Mouse (Mus musculus): ENCODE results near the gene Lpar4. TPM values are rescaled to one million over a fixed set of nuclear protein-coding genes. Genes with fewer than 3 reads are reported as not detected.

Lpar4 gene
- total RNA-seq (2021), result 1 to 10 TPM in 1 of 2 experiments, under 1 TPM in 1; 0.96 to 1.0 TPM
- long read RNA-seq, experiment 1, full-length matches to known transcripts, result 2 of 2 reads
- long read RNA-seq, experiment 1, partial matches to known transcripts, result 0 of 2 reads
- long read RNA-seq, experiment 1, other reads (novel, unspliced or antisense), result 0 of 2 reads
- long read RNA-seq, experiment 2, result 0 reads

DNA sequence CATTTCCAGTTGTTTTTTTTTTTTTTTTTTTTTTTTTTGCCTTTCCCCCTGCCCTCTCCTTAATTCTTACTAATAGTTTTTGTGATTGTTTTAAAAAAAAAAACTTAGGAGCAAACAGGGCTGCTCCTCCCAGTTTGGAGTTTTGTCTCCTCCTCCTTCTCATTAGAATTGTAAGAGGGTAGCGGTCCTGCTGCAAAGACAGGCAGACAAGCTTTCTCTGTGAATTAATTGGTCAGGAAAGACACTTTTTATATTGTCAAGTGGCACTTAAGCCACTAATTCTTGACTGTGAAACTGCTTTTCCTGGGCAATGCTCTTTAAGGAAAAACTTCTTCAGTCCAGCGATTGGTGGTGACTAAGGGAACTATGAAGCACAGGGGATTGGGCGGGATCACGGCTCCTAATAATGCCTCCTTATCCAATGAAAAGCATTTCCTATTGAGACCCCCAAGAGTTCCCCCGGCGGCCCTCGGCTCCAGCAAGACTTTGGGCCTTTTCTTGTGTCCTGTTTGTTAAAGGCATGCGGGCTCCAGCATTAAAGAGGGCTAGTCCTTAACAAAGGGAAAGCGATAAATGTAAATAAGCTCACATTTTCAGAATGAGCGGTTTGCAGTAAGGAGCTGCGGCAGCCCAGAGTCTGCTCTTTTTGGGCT lies at the start of gene Lpar4:
Gene Lpar4 (plus strand): TSS at position 451 of the 653 bp plus-strand sequence.
- DNase-seq (ENCODE audit: low spot score in 2 of 2), result peak in 1 of 2 experiments; percentile 19

DNA sequence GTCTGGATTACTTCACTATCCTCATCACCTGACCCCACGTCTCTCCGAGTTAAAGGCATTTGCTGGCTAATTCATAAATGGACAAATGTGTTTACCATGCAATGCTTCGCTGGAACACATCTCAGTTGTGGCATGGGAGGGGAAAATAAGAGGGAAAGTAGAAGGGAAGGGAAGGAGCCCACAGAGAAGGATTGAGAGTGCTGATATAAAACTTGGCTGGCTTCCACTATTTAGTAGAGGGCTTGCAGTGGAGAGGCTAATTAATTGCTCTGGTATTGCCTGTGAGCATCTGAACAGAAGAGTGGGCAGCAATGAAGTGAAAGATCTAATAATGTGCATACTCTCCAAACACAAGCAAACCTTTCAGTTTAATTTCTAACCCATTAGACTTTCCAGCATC lies 49.0 kb upstream of the Lpar4 start:
- DNase-seq (ENCODE audit: low spot score in 2 of 2), result no peak

DNA sequence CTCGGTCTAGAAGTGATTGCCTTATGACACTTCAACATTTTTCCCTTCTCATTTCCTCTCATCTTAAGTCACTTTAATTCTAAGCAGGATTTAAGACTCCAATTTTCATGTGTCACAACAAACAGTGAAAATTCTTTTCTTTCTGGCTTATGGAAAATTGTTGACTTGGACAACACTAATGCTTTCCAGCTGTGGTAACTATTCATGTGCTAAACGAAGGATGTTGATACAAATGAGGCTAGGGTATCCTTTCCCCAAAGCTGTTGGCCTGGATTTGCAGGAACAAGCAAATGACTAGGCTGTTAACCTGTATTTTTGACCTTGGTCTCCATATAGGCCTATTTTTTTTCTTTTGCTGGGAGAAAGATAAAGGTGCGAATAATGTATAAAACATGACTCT lies 48.5 kb upstream of the Lpar4 start:
- DNase-seq (ENCODE audit: low spot score in 2 of 2), result no peak

DNA sequence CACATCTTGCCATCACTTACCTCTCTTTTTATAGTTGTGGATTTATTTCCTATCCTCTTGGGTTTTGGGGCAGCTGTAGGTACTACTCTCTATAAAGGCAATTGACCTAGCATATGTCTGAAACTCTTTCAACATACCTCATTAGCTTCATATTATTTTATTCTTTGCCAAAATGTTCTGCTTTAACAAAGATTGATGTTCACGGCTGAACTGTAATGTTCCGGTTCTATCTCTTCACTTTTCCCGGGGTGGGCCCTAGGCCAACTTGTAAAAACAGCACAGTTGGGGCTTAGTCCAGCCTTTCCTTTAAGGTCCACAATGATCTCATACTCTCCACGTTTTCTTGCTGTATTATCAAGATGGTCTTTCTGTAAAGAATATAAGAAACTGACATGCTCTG lies 48.1 kb upstream of the Lpar4 start:
- DNase-seq (ENCODE audit: low spot score in 2 of 2), result no peak

DNA sequence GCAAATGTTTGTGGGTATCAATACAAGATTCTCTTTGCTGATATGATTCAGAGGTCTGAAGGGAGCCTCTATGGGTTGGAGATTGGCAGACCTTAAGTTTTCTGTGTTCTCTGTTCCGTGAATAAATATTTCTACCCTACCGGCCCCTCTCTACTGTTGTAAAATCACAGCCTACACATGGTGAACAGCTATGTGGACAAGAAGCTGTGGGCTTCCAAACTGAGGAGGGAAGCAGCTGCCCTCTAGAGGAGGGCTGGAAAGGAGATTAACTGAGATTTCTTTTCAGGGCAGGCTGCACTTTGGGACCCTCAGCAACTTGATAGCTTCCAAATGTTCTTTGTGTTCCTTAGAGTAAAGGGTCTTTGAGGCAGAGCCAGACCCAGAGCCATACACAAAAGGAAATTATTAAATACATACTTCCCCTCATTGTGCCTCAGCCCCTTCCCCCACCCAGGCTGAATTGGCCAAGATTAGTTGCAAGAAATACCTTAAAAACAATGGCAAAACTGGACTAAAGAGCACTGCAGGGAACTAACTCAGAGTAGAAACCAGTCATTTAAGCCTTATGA lies 22.6 kb upstream of the Lpar4 start:
- no peak for DNase-seq (ENCODE audit: low spot score in 2 of 2)

DNA sequence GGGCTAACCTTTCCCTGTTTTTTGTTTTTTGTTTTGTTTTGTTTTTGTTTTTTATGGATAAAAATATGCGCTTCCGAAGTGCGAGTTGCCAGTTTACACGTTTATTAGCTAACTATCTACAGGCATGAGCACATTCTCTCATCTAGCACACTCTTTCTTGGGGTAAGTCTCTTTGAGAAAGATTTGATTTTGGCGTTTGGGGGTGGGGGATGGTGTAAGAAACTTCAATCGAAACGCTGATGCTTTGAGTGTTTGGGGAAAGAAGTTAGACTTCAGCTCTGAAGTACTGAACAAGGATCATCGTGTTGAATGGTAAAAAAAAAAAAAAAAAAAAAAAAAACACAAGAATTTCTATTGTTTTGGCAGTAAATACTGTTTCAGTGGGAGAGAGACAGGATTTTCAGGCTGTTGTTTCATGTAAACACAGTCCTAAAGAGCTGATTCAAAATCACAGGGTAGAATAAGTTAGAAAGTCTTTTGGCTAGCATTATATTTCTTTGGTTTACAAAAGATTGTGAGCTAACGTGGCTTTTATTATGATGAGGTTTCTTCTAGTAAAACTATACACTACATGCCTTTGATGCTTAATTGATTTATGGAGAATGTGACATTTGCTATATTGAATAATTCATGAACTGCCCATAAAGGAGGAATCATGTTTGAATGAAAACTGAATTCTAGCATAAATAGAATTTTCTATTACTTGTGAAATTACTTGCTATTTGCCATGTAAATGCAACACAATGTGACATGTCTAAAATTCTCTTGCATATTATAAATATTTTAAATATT lies 599 bp downstream of the Lpar4 start:
- DNase-seq (ENCODE audit: low spot score in 2 of 2), result no peak

DNA sequence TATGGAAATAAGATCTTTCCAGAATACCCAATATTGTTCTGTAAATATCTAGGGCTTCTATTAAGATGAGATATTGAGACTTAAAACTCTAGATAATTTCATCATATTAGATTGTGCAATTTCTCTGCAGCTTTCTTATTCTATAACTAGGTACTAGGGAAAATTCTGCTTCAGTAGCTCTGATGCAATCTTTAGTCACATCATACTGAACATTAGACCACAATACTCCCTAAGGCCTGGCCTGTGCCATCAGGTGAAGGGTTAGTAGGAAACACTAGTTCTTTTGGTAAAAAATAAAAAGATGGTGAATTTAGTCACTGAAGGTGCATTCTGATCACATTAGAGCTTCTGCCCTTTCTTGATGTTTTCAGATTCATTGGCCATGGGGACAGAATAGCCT lies 4.1 kb downstream of the Lpar4 start:
- DNase-seq (ENCODE audit: low spot score in 2 of 2), result no peak

DNA sequence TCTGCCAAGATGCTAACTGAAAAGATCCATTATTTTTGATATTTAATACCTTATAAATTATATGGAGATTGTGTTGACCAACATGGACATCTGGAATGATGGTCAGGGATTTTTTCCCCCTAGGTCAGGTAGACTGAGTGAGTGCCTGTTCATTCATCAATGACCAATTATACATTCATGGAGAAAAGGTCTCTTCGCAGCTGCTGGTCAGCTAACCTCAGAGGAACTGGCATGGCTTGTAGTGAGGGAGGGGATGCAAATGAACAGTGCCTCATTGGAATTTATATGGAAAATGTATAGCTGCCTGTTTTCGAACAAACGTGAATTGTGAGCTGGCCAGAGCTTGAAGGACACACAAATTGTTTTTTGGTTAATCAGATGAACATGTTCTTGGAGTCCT lies 18.9 kb downstream of the Lpar4 start:
- no peak for DNase-seq (ENCODE audit: low spot score in 2 of 2)

DNA sequence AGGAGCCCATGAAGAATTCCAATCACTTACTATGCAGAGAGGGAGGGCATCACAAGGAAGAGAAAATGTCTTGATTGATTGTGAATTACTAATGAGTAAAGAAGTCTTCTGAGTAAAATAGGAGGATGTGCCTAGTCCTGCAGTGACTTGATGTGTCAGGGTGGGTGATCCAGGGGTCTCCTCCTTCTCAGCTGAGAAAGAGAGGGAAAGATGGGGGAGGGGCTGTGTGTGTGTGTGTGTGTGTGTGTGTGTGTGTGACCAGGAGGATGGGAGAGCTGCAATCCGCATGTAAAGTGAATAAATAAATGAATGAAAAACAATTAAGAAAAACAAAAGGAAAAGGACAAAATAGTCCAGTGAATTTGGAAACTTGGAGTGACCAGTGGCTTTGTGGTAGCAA lies 30.1 kb downstream of the Lpar4 start:
- no peak for DNase-seq (ENCODE audit: low spot score in 2 of 2)

DNA sequence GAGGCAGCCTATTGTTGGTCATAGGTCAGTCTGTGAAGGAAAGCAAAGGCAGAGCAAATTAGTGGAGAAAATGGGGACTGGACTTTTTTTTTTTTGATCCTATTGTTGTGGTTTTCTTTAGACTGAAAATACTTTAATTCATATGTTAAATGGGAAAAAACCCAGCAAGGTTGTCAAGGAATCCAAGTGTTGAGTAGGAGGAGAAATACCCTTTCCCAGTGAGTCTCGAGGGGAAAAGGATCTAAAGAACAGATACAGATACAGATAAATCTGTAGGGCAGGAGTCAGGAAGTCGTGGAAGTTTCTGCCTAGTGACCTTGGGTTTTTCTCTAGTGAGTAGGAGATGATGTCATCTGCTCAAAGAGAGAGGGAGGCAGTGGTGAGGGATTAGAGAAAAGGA lies 30.6 kb downstream of the Lpar4 start:
- DNase-seq (ENCODE audit: low spot score in 2 of 2), result no peak

DNA sequence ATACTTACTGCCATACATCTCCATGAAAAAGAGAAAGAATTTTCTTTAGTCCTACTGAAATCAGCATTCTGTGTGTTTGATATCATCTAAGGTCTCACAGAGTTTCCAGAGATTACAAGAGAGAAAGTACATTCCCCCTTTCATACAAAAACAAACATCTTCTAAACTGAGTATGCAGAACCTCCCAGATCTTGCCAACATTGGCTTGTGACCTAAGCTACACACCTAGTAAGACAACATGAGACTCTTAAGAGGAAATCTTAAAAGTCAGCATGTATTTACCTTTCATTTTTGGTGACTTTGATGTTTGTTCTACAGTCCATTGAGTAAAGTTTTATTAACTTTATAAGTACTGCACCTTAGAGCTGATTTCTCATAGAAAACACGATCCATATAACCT lies 33.4 kb downstream of the Lpar4 start:
- DNase-seq (ENCODE audit: low spot score in 2 of 2), result no peak

DNA sequence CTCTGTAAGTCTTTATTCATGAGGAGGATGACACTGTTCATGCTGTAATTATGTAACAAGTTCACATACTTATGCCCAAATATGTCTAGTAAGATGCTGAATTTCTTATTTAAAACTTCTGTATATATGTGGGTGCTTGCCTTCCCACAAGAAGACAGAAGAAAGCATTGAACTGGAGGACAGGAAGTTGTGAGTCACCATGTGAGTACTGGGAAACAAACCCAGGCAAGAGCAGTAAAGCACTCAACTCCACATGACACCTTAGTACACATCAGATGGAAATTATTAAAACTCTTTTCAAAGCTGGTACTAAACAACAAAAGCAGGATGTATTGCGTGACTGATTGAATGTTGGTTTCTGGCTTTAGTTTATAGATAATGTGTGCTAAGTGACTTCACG lies 41.8 kb downstream of the Lpar4 start:
- no peak for DNase-seq (ENCODE audit: low spot score in 2 of 2)

DNA sequence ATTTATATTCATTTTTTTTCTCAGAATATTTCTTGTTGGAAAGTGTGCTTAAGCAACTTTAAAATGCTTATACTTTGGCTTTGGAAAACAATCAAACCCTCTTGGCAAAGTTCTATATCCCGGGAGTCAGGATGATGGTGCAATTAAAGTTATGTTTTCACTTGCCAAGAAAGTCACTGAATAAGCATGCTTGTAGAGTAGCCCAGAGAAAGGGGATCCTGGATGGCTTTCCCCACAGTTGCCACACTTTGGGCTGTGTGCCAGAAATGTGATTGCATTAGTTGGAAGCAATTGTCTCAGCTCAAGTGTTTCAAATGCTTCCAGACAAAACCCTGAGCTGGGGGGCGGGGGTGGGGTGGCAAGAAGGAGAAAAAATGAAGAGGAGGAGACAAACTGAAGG lies 43.9 kb downstream of the Lpar4 start:
- DNase-seq (ENCODE audit: low spot score in 2 of 2), result peak in 1 of 2 experiments; percentile 25

Other genes starting within 250 kb of the Lpar4 start
- gene Rtl3, start 80.0 kb upstream of the Lpar4 start, total RNA-seq (2021), result under 1 TPM; 0.17 to 0.54 TPM
- under 1 TPM in 1 of 2 experiments, not detected in 1; 0.58 TPM for gene P2ry10, start 167.9 kb downstream of the Lpar4 start, total RNA-seq (2021)
- under 1 TPM; 0.93 TPM for gene P2ry10b, start 228.3 kb downstream of the Lpar4 start, total RNA-seq (2021)